Mouse (Mus musculus) brain, embryonic 14.5 days (tissue): ENCODE measurements at regions not wholly inside any gene's neighbourhood (a gene's known extent, or its start where the extent isn't known, plus 50 kb on each side); places are given as distances from the start of the nearest gene placed in this dataset.

Source experiments
- CTCF ChIP-seq: fragments of 200-500 bp; IDR thresholded peaks from 2 replicates; pipeline ENCODE4 v1.5.1; 2012; ENCODE audit warnings: inconsistent platforms, mild to moderate bottlenecking, moderate library complexity, borderline replicate concordance; ENCODE audit not compliant: insufficient read depth, insufficient read length; ENCODE audit errors: extremely low read depth
- POLR2A ChIP-seq: fragments of 200-500 bp; IDR thresholded peaks from 2 replicates; pipeline ENCODE4 v1.6.1; 2012; ENCODE audit warnings: mild to moderate bottlenecking, inconsistent platforms, borderline replicate concordance; ENCODE audit not compliant: poor library complexity, insufficient read depth, insufficient read length, severe bottlenecking; ENCODE audit errors: extremely low read depth

DNA sequence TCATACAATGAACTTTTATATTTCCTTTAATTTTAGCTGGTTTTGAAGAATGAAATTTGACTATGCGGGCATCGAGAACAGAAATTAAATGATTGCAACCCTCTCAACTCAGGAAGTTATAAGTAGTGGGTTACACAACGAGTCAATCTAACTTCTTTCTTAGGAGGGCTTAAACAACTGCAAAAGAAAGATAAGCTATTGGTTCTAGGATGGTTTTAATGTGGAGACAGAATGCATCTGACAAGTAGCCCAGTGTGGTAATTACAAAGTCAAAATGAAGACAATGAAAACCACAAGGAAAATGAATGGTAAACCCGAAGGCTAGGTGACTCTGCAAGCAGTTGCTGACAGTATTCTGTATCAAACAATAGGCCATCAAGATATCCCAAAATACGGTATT lies 598.0 kb upstream of the Arid1b start:
- no peak for TF ChIP-seq POLR2A
- no peak for TF ChIP-seq CTCF
